Mouse (Mus musculus) liver, embryonic 14.5 days (tissue): Measurements from ENCODE around the gene Bcas1. TPM values are rescaled to one million over a fixed set of nuclear protein-coding genes. Genes with fewer than 3 reads are reported as not detected.

Source experiments
- ATAC-seq: fragments of 200-750 bp; cut with Nextera tagmentation; 2 replicates; pipeline ENCODE4 v1.8.0; 2017; ENCODE audit warnings: moderate number of reproducible peaks, mild to moderate bottlenecking, moderate library complexity; ENCODE audit not compliant: insufficient read depth
- DNase-seq, 3 experiments: peaks; one replicate each; pipeline ENCODE4 v3.0.0-alpha.2; 2012 to 2013; ENCODE audit warnings: low read depth in 3 of 3, low spot score in 3 of 3
- H3K27ac ChIP-seq: fragments of 300-500 bp; sonication (generic); 2 replicates; pipeline ENCODE4 v1.5.1; 2014; ENCODE audit warnings: moderate library complexity, mild to moderate bottlenecking, control low read depth, inconsistent platforms
- H3K27me3 ChIP-seq: fragments of 300-500 bp; sonication (generic); 2 replicates; pipeline ENCODE4 v1.6.1; 2014; ENCODE audit warnings: mild to moderate bottlenecking, low read length, moderate library complexity; ENCODE audit not compliant: control insufficient read depth, insufficient read depth
- H3K36me3 ChIP-seq: fragments of 300-500 bp; sonication (generic); replicated peaks from 2 replicates; pipeline ENCODE4 v1.6.1; 2014; ENCODE audit warnings: low read depth; ENCODE audit not compliant: control insufficient read depth, insufficient read depth
- H3K4me1 ChIP-seq, 2 experiments: fragments of 200-500 bp in 1 of 2; fragments of 300-500 bp in 1 of 2; sonication (generic) in 1 of 2; replicated peaks; 2 replicates each; pipeline ENCODE4 v1.6.1; 2012 to 2014; ENCODE audit warnings: antibody characterized with exemption in 1 of 2, inconsistent platforms in 1 of 2, low read length in 1 of 2; ENCODE audit not compliant: control insufficient read depth in 2 of 2, insufficient read depth in 2 of 2
- H3K4me2 ChIP-seq: fragments of 300-500 bp; sonication (generic); 2 replicates; pipeline ENCODE4 v1.6.1; 2014; ENCODE audit warnings: low read depth, mild to moderate bottlenecking, control low read depth, moderate library complexity
- H3K4me3 ChIP-seq, 2 experiments: fragments of 200-500 bp in 1 of 2; fragments of 300-500 bp in 1 of 2; sonication (generic) in 1 of 2; 2 replicates each; pipeline ENCODE4 v1.5.1; 2012 to 2014; ENCODE audit warnings: low read depth in 2 of 2, low read length in 2 of 2, mild to moderate bottlenecking in 2 of 2, control low read depth in 1 of 2, inconsistent platforms in 1 of 2, moderate library complexity in 1 of 2; ENCODE audit not compliant: insufficient read depth in 1 of 2
- H3K9ac ChIP-seq: fragments of 300-500 bp; sonication (generic); replicated peaks from 2 replicates; pipeline ENCODE4 v1.6.1; 2014; ENCODE audit warnings: mild to moderate bottlenecking, control low read depth, moderate library complexity
- H3K9me3 ChIP-seq: fragments of 300-500 bp; sonication (generic); 2 replicates; pipeline ENCODE4 v1.6.1; 2016; ENCODE audit warnings: low read length, mixed read lengths; ENCODE audit not compliant: control insufficient read depth
- CTCF ChIP-seq: IDR thresholded peaks from 2 replicates; pipeline ENCODE4 v1.5.1; 2016; ENCODE audit warnings: antibody characterized with exemption, low read depth, control low read depth
- EP300 ChIP-seq: IDR thresholded peaks from 2 replicates; pipeline ENCODE4 v1.6.1; 2016; ENCODE audit warnings: antibody characterized with exemption, low read depth
- WGBS: fragments of 180-500 bp; shearing (Covaris S2); extraction: QIAGEN DNeasy Blood & Tissue Kit; methylation state at CpG from one replicate; pipeline ENCODE4 v1.1.7; 2014; ENCODE audit not compliant: insufficient replicate concordance; 5-methylcytosine and 5-hydroxymethylcytosine counted together
- polyA plus RNA-seq, 2 experiments: library from polyadenylated mRNA; depleted of rRNA in 1 of 2; stranded (reverse) in 1 of 2; unstranded in 1 of 2; fragments of >200 nt; fragmentation: Nextera tagmentation in 1 of 2; extraction: Ambion mirVana in 1 of 2; gene quantifications; 2 replicates each; pipeline versions ENCODE4 v1.2.1 to v1.2.3; 2012 to 2014

The Bcas1 gene
- polyA plus RNA-seq, 2 experiments = 3.9 to 5.7 TPM

- Histone ChIP-seq H3K27me3 (no peaks in the 10 kb centered on the region), H3K4me2 (no peak overlapping the region), H3K27ac (no peak overlapping the region), H3K9me3 (no peaks in the 10 kb centered on the region), H3K4me1 (no peaks in the 10 kb centered on the region), H3K9ac (no peak overlapping the region), H3K36me3 (no peaks in the 10 kb centered on the region), H3K4me3 (no peak overlapping the region)
- 22% methylated on average over 9 of the region's 9 CpGs for WGBS
- DNase-seq (no peak), ATAC-seq (no peak)
- TF ChIP-seq EP300 = no peak
- no peak for TF ChIP-seq CTCF
These were observed 120.9 kb downstream of the Bcas1 start for GRCm38 (mm10) chr2:170306637-170307320.

DNA sequence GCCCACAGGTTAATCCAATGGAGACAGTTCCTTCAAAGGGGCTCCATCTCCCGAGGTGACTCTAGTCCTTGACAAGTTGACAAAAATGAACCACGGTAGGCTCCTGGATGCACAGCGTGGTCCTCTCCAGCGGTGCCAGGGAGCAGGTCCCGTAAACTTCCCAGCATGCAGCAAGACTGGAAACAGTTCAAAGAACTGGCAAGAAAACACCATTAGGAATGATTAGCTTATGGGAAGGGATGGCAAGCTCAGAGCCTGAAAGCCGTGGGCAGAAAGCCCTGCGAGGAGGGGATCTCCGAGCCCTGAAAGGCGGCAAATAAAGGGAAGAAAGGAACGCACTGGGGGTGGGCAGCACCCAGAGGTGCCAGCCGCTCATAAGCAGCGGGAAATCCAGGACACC is 122.9 kb downstream of the Bcas1 start:
- H3K4me1 ChIP-seq = no peaks in the 10 kb centered on the region
- 70% methylated on average over 12 of the region's 12 CpGs for WGBS
- H3K27ac ChIP-seq = no peak overlapping the region
- H3K9me3 ChIP-seq = no peaks in the 10 kb centered on the region
- H3K4me2 ChIP-seq = no peak overlapping the region
- TF ChIP-seq EP300 (no peak), CTCF (no peak)
- no peak overlapping the region for H3K9ac ChIP-seq
- DNase-seq (no peak), ATAC-seq (no peak)
- no peak overlapping the region for H3K4me3 ChIP-seq
- no peaks in the 10 kb centered on the region for H3K36me3 ChIP-seq
- H3K27me3 ChIP-seq = no peaks in the 10 kb centered on the region

DNA sequence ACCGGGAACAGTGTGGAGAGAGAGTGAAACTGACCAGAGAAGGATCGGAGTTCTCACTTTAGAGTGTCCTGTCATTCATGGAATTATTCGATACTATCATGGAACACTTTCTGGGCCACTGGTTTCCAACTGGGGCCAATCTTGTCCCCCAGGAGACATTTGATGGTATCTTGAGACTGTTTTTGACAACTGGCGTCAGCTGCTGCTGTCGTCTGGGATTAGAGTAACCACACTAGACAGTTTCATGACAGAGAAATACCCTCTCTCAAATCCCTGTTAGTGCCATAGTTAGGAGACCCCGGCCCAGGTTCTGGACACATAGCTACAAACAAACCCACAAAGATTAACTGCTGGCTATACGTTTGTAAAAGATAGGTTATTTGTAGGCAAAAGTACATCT is 124.0 kb downstream of the Bcas1 start:
- no peak for DNase-seq
- Histone ChIP-seq H3K9ac (no peak overlapping the region), H3K4me2 (no peak overlapping the region), H3K27me3 (no peaks in the 10 kb centered on the region), H3K4me3 (no peak overlapping the region), H3K9me3 (no peaks in the 10 kb centered on the region), H3K36me3 (no peaks in the 10 kb centered on the region), H3K27ac (no peak overlapping the region), H3K4me1 (no peaks in the 10 kb centered on the region)
- no peak for ATAC-seq
- TF ChIP-seq CTCF (no peak), EP300 (no peak)
- WGBS = 72% methylated on average over 7 of the region's 7 CpGs

GRCm38 (mm10) chr2:170302825-170303224 is 124.8 kb downstream of the Bcas1 start:
- ATAC-seq (no peak), DNase-seq (no peak)
- Histone ChIP-seq H3K27me3 (no peaks in the 10 kb centered on the region), H3K4me2 (no peak overlapping the region), H3K4me1 (no peaks in the 10 kb centered on the region), H3K36me3 (no peaks in the 10 kb centered on the region), H3K4me3 (no peak overlapping the region), H3K9me3 (no peaks in the 10 kb centered on the region), H3K9ac (no peak overlapping the region), H3K27ac (no peak overlapping the region)
- 57% methylated on average over 8 of the region's 8 CpGs for whole genome bisulfite sequencing
- TF ChIP-seq EP300 (no peak), CTCF (peak; percentile 30)

Other genes with a start within 250 kb of the Bcas1 start
- gene Pfdn4, start 68.6 kb upstream of the Bcas1 start, polyA plus RNA-seq (2012; rRNA removed) = 24.7 and 26.1 TPM in 2 replicates
- gene Pfdn4, start 68.6 kb upstream of the Bcas1 start, polyA plus RNA-seq (2014; fragmentation: Nextera tagmentation; extraction: Ambion mirVana) = 44.1 and 45.1 TPM in 2 replicates
- not detected in 2 replicates for gene Cyp24a1, start 69.3 kb upstream of the Bcas1 start, polyA plus RNA-seq (2012; rRNA removed)
- not detected in 2 replicates for gene Cyp24a1, start 69.3 kb upstream of the Bcas1 start, polyA plus RNA-seq (2014; fragmentation: Nextera tagmentation; extraction: Ambion mirVana)
- gene 4930470P17Rik, start 174.2 kb upstream of the Bcas1 start, polyA plus RNA-seq (2012; rRNA removed) = not detected in 2 replicates
- not detected in 2 replicates for gene 4930470P17Rik, start 174.2 kb upstream of the Bcas1 start, polyA plus RNA-seq (2014; fragmentation: Nextera tagmentation; extraction: Ambion mirVana)